Mouse (Mus musculus) lung, postnatal 4 days (tissue): ENCODE data around the gene Ncf1.
A peak's percentile ranks its signal among the peaks of the same experiment; 100 is the strongest.

Source experiments
- DNase-seq, 2 experiments: peaks; one replicate each; pipeline ENCODE4 v3.0.0; 2021

Gene Ncf1

DNA sequence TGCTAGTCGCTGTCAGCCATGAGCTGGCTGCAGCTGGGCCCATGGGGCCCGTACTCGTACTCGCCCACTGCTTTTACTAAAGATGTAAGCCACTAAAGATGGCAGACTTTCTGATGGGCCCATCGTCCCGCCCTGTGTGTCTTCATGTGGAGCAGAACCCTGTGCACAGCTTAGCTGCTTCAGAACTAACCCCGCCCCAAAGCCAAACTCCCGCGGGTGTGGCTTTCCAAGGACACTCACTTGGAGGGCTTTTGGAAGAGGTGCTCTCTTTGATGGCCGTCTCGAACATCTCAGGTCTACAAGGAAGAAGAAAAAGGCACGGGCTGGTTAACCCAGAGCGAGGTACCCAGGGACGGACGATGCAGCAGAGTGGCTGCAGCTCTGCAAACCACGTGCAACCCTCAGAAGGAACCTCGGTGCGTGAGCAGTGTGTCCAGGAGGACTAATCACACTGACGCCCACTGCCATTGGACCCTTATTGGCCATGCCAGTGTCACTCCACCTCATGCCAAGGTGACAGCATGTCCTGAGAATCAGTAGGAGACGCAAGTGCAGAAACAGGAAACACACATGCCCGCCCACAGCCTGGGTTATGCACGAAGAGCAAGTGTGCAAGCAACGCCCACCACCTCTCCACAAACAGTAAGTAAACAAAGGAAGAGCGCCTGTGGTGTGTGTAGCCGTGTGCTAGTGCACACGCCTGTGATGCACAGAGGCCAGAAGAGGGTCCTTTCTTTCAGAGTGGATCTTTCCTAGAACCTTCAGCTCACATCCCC is 14.4 kb upstream of the Ncf1 start:
- no peak for DNase-seq

GRCm38 (mm10) chr5:134241831-134242230 is 12.4 kb upstream of the Ncf1 start:
- no peak for DNase-seq

- no peak for DNase-seq
Measured at GRCm38 (mm10) chr5:134237936-134238760, 8.7 kb upstream of the Ncf1 start.

DNA sequence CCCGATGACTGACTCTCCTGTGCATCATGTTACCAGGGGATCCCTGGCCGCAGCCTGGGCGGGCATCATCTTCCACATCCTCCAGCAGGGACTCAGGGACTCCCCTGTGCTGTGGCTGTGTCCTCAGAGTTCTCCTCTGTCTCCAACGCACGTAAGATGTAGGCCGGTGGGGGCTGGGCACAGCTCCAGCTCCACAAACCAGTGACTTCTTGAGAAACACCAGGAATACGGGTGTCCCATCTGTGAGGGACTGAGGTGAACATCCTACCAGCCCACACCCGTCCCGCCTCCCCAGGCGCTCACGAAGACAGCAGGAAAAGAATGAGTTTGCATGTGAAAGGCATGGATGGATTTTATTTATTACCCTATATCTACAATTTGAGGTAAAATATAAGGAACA is 8.1 kb upstream of the Ncf1 start:
- no peak for DNase-seq

DNA sequence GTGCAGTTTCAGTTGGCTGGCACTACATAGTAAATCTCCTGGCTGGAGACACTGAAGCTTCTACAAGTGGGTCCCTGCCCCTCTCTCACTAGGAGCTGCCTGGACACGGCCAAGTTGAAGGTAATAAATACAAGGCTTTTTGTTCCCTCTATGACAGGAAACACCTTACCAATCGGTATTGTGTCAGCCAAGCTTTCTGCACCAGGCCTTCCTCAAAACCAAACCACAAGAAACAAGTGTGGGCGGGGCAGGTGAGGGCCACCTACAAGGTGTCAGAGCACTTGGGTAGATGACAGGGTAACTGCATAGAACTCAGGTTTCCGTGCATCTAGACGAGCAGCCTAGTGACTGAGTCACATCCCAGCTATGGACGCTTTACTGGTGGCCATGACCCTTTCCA is 7.4 kb upstream of the Ncf1 start:
- DNase-seq, result peak in 1 of 2 experiments; percentile 59

GRCm38 (mm10) chr5:134236241-134236640 is 6.8 kb upstream of the Ncf1 start:
- DNase-seq, result no peak

- DNase-seq, result peak; percentile 69 to 71
Measured at GRCm38 (mm10) chr5:134235111-134235510, 5.7 kb upstream of the Ncf1 start.

- no peak for DNase-seq
Measured at GRCm38 (mm10) chr5:134234205-134234604, 4.8 kb upstream of the Ncf1 start.

- DNase-seq, result no peak
Measured at GRCm38 (mm10) chr5:134233244-134233651, 3.8 kb upstream of the Ncf1 start.

DNA sequence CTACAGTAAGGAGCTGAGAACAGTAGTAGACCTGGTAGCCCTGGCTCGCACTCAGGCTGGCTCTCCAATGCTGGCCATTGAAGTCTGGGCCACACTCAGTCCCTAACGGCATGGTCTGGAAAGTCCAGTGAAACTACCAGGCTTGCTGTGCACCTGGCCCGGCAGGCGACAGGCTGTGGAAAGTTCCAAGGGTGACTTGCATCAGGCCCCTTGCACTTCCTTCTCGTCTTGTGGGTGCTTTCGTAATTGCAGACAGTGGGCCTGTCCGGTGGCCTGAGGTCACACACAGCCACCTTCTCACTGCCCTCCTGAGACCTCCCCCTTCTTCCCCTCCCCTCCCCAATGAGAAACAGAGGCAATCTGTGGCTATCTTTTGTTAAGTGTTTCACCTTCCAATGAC is 3.1 kb upstream of the Ncf1 start:
- DNase-seq, result peak; percentile 78

- peak; percentile 74 to 78 for DNase-seq
Measured at GRCm38 (mm10) chr5:134232111-134232510, 2.7 kb upstream of the Ncf1 start.

GRCm38 (mm10) chr5:134231376-134231775 is 2.0 kb upstream of the Ncf1 start:
- DNase-seq, result peak; percentile 56 to 63

- DNase-seq, result no peak
Measured at GRCm38 (mm10) chr5:134228249-134228638, 1.2 kb downstream of the Ncf1 start.

DNA sequence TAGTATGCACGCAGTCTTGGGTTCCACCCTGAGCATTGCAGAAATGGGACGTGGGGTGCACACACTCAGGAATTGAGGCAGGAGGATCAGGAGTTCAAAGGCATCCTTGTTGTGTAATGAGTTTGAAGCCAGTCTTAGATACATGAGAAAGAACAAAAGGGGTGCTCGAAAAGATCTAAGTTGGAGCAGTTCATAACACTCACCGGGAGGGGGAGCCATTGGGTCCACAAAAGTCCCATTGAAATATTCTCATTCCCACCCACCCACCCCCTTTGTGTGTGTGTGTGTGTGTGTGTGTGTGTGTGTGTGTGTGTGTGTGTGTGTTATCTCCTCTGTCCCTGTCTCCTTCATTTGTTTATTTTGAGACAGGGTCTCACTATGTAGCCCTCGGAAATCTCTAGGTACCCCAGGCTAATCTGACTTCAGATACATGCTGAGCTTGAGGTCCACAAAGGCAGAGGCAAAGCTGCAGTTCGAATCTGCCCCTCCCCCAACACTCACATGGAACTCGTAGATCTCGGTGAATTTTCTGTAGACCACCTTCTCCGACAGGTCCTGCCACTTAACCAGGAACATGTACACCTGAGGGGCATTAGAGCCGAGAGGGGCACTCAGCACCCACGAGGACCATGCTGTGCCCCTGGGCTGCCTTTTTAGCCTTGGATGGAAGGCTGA is 1.7 kb downstream of the Ncf1 start:
- peak in 1 of 2 experiments; percentile 63 for DNase-seq

DNA sequence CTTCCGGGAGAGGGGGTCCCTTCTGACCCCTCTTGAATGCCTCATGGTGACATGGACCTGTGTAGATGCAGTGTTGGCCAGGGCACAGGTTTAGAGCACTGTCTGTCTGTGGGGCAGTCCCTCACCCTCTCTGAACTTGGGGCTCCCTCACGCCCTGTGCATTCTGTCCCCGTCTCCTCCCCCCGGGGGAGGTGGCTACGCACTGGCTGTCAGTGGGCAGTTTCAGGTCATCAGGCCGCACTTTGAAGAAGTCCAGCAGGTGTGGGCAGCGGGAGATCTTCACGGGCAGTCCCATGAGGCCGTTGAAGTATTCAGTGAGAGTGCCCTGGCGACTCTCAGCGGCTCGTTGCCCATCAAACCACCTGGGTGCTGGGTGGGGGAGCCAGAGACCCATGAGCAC is 2.5 kb downstream of the Ncf1 start:
- no peak for DNase-seq

- no peak for DNase-seq
Measured at GRCm38 (mm10) chr5:134225110-134225901, 4.1 kb downstream of the Ncf1 start.

DNA sequence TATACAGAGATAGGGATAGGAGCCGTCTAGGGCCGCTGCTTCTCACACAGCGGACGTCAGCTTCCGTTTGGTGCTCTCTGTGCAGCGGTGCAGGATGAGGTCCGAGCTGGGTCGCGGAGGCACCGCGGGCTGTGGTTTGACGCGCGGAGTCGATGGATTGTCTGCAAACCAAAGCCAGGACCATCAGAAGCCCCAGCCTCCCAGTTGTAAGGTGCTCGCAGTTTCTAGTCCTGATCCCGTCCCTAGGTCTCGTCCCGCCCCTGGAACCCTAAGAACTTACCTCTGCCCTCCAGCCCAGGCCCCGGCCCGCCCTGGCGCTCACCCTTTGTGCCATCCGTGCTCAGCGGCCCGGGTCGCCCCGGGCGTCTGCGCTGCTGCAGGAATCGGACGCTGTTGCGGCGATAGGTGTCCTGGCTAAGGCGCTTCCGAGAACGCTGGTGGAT is 7.7 kb downstream of the Ncf1 start:
- no peak for DNase-seq

- DNase-seq, result peak in 1 of 2 experiments; percentile 38
Measured at GRCm38 (mm10) chr5:134221278-134221677, 8.1 kb downstream of the Ncf1 start.

- no peak for DNase-seq
Measured at GRCm38 (mm10) chr5:134217900-134218299, 11.5 kb downstream of the Ncf1 start.

DNA sequence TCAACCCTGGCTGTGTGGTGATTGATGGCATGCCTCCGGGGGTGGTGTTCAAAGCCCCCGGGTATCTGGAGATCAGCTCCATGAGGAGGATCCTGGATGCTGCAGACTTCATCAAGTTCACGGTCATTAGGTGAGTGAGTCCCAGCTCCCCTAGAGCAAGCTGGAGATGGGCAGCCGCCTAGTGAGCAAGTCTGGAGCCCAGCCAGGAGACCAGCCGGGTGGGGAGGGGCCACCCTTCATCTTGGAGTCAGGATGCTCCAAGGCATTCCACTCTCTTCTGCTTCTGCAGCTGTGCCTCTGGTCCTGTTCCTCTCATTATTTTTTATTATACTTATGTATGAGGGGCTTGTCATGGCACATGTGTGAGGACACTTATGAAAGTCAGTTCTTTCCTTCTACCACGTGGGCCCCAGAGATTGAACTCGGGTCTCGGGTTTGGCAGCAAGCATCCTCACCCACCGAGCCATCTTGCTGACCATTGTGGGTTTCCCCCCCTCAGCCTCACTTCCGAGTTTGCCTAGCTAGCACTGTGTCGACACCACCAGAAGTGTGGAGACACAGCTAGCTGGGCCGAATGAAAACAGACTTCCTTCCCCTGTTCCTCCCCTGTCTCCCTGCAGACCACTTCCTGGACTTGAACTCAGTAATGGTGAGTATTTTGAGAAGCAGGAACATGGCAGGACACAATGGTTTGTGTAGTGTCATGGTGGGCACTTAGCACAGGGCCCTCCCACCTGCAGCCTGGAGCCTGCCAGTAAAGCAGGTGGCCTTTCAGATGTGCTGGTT is 15.2 kb downstream of the Ncf1 start:
- DNase-seq, result no peak

DNA sequence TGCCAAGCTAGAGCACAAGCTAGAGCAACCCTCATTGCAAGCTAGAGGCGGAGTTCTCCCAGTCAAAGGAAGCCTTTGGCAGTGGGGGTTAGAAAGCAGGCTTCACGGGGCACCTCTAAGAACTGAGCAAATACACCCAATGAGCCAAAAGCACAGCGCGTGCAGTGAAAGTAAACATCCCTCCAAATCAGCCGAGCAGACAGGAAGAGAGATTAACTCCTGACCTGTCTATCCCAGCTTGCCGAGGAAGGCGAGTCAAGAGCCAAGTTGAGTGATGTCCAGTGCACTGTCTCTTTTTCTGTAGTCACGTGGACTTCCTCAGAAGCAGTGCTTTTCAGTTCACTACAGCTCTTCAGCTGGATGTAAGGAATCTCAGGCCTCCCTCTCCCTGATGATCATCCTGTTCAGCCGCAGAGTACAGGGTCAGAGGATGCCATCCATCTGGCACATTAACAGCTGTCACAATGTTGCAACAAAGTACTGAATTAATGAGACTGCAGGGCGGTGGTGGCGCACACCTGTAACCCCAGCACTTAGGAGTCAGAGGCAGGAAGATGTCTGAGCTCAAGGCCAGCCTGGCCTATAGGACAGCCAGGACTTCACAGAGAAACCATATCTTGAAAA is 19.4 kb downstream of the Ncf1 start:
- peak; percentile 60 to 82 for DNase-seq
